Mouse (Mus musculus) heart, embryonic 10.5 days (tissue): ENCODE measurements at regions not wholly inside any gene's neighbourhood (a gene's known extent, or its start where the extent isn't known, plus 50 kb on each side); places are given as distances from the start of the nearest gene placed in this dataset.

Experiments used
- DNase-seq: peaks from one replicate; pipeline ENCODE4 v3.0.0-alpha.2; 2017; ENCODE audit warnings: low spot score
- H3K27ac ChIP-seq: fragments of 300-500 bp; sonication (generic); 2 replicates; pipeline ENCODE4 v1.5.1; 2016; ENCODE audit warnings: mild to moderate bottlenecking
- H3K27me3 ChIP-seq: fragments of 300-500 bp; sonication (generic); 2 replicates; pipeline ENCODE4 v1.6.1; 2016; ENCODE audit warnings: mild to moderate bottlenecking; ENCODE audit not compliant: poor library complexity, insufficient read depth, severe bottlenecking
- H3K36me3 ChIP-seq: fragments of 300-500 bp; sonication (generic); 2 replicates; pipeline ENCODE4 v1.6.1; 2016; ENCODE audit warnings: mild to moderate bottlenecking, moderate library complexity
- H3K4me1 ChIP-seq: fragments of 300-500 bp; sonication (generic); 2 replicates; pipeline ENCODE4 v1.6.1; 2016; ENCODE audit warnings: mild to moderate bottlenecking
- H3K4me3 ChIP-seq: fragments of 300-500 bp; sonication (generic); 2 replicates; pipeline ENCODE4 v1.5.1; 2016; ENCODE audit warnings: mild to moderate bottlenecking, moderate library complexity
- H3K9me3 ChIP-seq: fragments of 300-500 bp; sonication (generic); 2 replicates; pipeline ENCODE4 v1.6.1; 2016; ENCODE audit warnings: mild to moderate bottlenecking, moderate library complexity
- WGBS: fragments of 180-500 bp; shearing (Covaris S2); methylation state at CpG from one replicate; pipeline ENCODE4 v1.1.7; 2016; 5-methylcytosine and 5-hydroxymethylcytosine counted together

- Histone ChIP-seq H3K4me3 (no peak overlapping the region), H3K4me1 (no peaks in the 10 kb centered on the region), H3K36me3 (no peaks in the 10 kb centered on the region), H3K9me3 (no peaks in the 10 kb centered on the region), H3K27me3 (no peaks in the 10 kb centered on the region), H3K27ac (no peak overlapping the region)
- WGBS = 72% methylated on average over 2 of the region's 2 CpGs
- no peak for DNase-seq
Observed at GRCm38 (mm10) chr9:16994169-16994568, 493.1 kb upstream of the Fat3 start.

- 38% methylated on average over 3 of the region's 3 CpGs for WGBS
- no peak overlapping the region for H3K4me3 ChIP-seq
- no peaks in the 10 kb centered on the region for H3K27me3 ChIP-seq
- DNase-seq = peak; percentile 77
- peaks cover 2% of the 10 kb centered on the region; the same call in 1 of the 2 replicates for H3K4me1 ChIP-seq
- H3K27ac ChIP-seq = no peak overlapping the region
- no peaks in the 10 kb centered on the region for H3K9me3 ChIP-seq
- no peaks in the 10 kb centered on the region for H3K36me3 ChIP-seq
Observed at GRCm38 (mm10) chr9:16988114-16988513, 487.0 kb upstream of the Fat3 start.

- DNase-seq = no peak
- WGBS = 89% methylated on average over 5 of the region's 5 CpGs
Observed at GRCm38 (mm10) chr9:16977321-16977720, 476.2 kb upstream of the Fat3 start.

GRCm38 (mm10) chr9:16970373-16970772 is 469.3 kb upstream of the Fat3 start:
- DNase-seq = no peak
- no peaks in the 10 kb centered on the region for H3K27me3 ChIP-seq
- no peaks in the 10 kb centered on the region for H3K36me3 ChIP-seq
- 64% methylated on average over 4 of the region's 4 CpGs for WGBS
- no peaks in the 10 kb centered on the region for H3K9me3 ChIP-seq
- no peaks in the 10 kb centered on the region for H3K4me1 ChIP-seq
- no peak overlapping the region for H3K4me3 ChIP-seq
- no peak overlapping the region for H3K27ac ChIP-seq

More at GRCm38 (mm10) chr9:16977321-16977720, 476.2 kb upstream of the Fat3 start:
- Histone ChIP-seq H3K27ac (no peak overlapping the region), H3K4me1 (no peaks in the 10 kb centered on the region), H3K9me3 (no peaks in the 10 kb centered on the region), H3K36me3 (no peaks in the 10 kb centered on the region), H3K4me3 (no peak overlapping the region), H3K27me3 (no peaks in the 10 kb centered on the region)

- Histone ChIP-seq H3K9me3 (no peaks in the 10 kb centered on the region), H3K4me1 (no peaks in the 10 kb centered on the region), H3K36me3 (no peaks in the 10 kb centered on the region), H3K27me3 (no peaks in the 10 kb centered on the region), H3K4me3 (no peak overlapping the region), H3K27ac (no peak overlapping the region)
- WGBS = 71% methylated on average over 1 of the region's 1 CpGs
- DNase-seq = no peak
Observed at GRCm38 (mm10) chr9:16933602-16934001, 432.5 kb upstream of the Fat3 start.

GRCm38 (mm10) chr9:16931586-16931985 is 430.5 kb upstream of the Fat3 start:
- 80% methylated on average over 3 of the region's 3 CpGs for WGBS
- Histone ChIP-seq H3K27me3 (no peaks in the 10 kb centered on the region), H3K4me1 (no peaks in the 10 kb centered on the region), H3K4me3 (no peak overlapping the region), H3K9me3 (no peaks in the 10 kb centered on the region), H3K36me3 (no peaks in the 10 kb centered on the region), H3K27ac (no peak overlapping the region)
- no peak for DNase-seq

- no peak overlapping the region for H3K4me3 ChIP-seq
- no peaks in the 10 kb centered on the region for H3K27me3 ChIP-seq
- no peaks in the 10 kb centered on the region for H3K4me1 ChIP-seq
- DNase-seq = no peak
- H3K27ac ChIP-seq = no peak overlapping the region
- H3K36me3 ChIP-seq = no peaks in the 10 kb centered on the region
- 83% methylated on average over 4 of the region's 4 CpGs for WGBS
- H3K9me3 ChIP-seq = no peaks in the 10 kb centered on the region
Observed at GRCm38 (mm10) chr9:16926315-16926984, 425.4 kb upstream of the Fat3 start.

GRCm38 (mm10) chr9:16925279-16925678 is 424.2 kb upstream of the Fat3 start:
- WGBS = 90% methylated on average over 2 of the region's 2 CpGs
- H3K27me3 ChIP-seq = no peaks in the 10 kb centered on the region
- no peak overlapping the region for H3K4me3 ChIP-seq
- no peak for DNase-seq
- H3K27ac ChIP-seq = no peak overlapping the region
- no peaks in the 10 kb centered on the region for H3K4me1 ChIP-seq
- no peaks in the 10 kb centered on the region for H3K36me3 ChIP-seq
- H3K9me3 ChIP-seq = no peaks in the 10 kb centered on the region

- DNase-seq = no peak
- H3K4me1 ChIP-seq = no peaks in the 10 kb centered on the region
- no peaks in the 10 kb centered on the region for H3K27me3 ChIP-seq
- H3K27ac ChIP-seq = no peak overlapping the region
- no peaks in the 10 kb centered on the region for H3K9me3 ChIP-seq
- no peaks in the 10 kb centered on the region for H3K36me3 ChIP-seq
- no peak overlapping the region for H3K4me3 ChIP-seq
Observed at GRCm38 (mm10) chr9:16906155-16906554, 405.1 kb upstream of the Fat3 start.

- Histone ChIP-seq H3K36me3 (no peaks in the 10 kb centered on the region), H3K4me1 (no peaks in the 10 kb centered on the region), H3K4me3 (no peak overlapping the region), H3K27ac (no peak overlapping the region), H3K9me3 (no peaks in the 10 kb centered on the region), H3K27me3 (no peaks in the 10 kb centered on the region)
- no peak for DNase-seq
- 75% methylated on average over 2 of the region's 2 CpGs for WGBS
Observed at GRCm38 (mm10) chr9:16899060-16899459, 398.0 kb upstream of the Fat3 start.

- 78% methylated on average over 10 of the region's 10 CpGs for whole genome bisulfite sequencing
- Histone ChIP-seq H3K27me3 (no peaks in the 10 kb centered on the region), H3K27ac (no peak overlapping the region), H3K9me3 (no peaks in the 10 kb centered on the region), H3K36me3 (no peaks in the 10 kb centered on the region), H3K4me3 (no peak overlapping the region), H3K4me1 (no peaks in the 10 kb centered on the region)
- no peak for DNase-seq
Observed at GRCm38 (mm10) chr9:16852458-16853026, 351.5 kb upstream of the Fat3 start.

GRCm38 (mm10) chr9:16808494-16808893 is 307.4 kb upstream of the Fat3 start:
- no peaks in the 10 kb centered on the region for H3K9me3 ChIP-seq
- no peaks in the 10 kb centered on the region for H3K4me1 ChIP-seq
- no peaks in the 10 kb centered on the region for H3K27me3 ChIP-seq
- DNase-seq = no peak
- 63% methylated on average over 2 of the region's 2 CpGs for WGBS
- H3K36me3 ChIP-seq = no peaks in the 10 kb centered on the region
- H3K4me3 ChIP-seq = no peak overlapping the region
- no peak overlapping the region for H3K27ac ChIP-seq

- Histone ChIP-seq H3K27me3 (no peaks in the 10 kb centered on the region), H3K4me3 (no peak overlapping the region), H3K9me3 (no peaks in the 10 kb centered on the region), H3K4me1 (no peaks in the 10 kb centered on the region), H3K36me3 (no peaks in the 10 kb centered on the region), H3K27ac (no peak overlapping the region)
- no peak for DNase-seq
Observed at GRCm38 (mm10) chr9:16772867-16773266, 271.8 kb upstream of the Fat3 start.

- WGBS = 79% methylated on average over 2 of the region's 2 CpGs
- DNase-seq = no peak
- H3K4me1 ChIP-seq = no peaks in the 10 kb centered on the region
Observed at GRCm38 (mm10) chr9:16727653-16728052, 226.6 kb upstream of the Fat3 start.

More at GRCm38 (mm10) chr9:16727653-16728052, 226.6 kb upstream of the Fat3 start:
- no peaks in the 10 kb centered on the region for H3K36me3 ChIP-seq
- H3K9me3 ChIP-seq = no peaks in the 10 kb centered on the region
- no peak overlapping the region for H3K27ac ChIP-seq
- no peaks in the 10 kb centered on the region for H3K27me3 ChIP-seq
- no peak overlapping the region for H3K4me3 ChIP-seq
